Comparison of ENCODE assay signal across 22 mouse cellular contexts in the genomic region with DNA sequence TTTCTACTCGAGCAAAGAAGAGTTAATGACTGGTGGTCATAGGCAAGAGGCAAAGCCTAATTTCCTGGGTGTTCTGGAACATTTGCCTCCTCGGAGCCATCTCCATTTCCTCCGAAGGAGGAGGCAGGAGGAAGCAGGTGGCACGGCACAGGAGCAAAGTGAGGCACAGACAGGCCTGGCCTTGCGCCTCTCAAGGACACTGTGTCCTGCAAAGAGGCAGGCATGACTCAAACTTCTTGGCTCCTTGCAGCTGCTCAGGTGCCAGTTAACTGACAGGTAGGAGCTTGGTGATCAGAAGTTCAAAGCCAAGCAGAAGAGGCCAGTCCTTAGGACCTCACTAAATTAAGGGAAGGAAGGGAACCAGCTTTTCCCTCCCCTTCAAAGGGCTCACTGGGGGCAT. TPM values are rescaled to one million over a fixed set of nuclear protein-coding genes. Genes with fewer than 3 reads are reported as not detected.
DNase-seq lines count a peak whose midpoint lies in the region; ATAC-seq and TF ChIP-seq lines count a peak whose summit lies in the region.
"Had no signal": no experiment of that assay in that cellular context is flagged by ENCODE, and none has a peak within 500 bp of the region (broad histone marks: within the 10 kb centered on the region; RNA-seq: fewer than 3 reads in every experiment).

No protein-coding gene starts in this region.

- no peak for TF ChIP-seq EP300 in stomach, postnatal 0 days (optimal IDR thresholded peaks at IDR 0.05)

- 67% methylated on average over 5 of the region's 5 CpGs for WGBS in embryonic facial prominence, embryonic 15.5 days
- 80% methylated on average over 5 of the region's 5 CpGs for WGBS in embryonic facial prominence, embryonic 10.5 days
- WGBS in kidney, postnatal 0 days, result 47% methylated on average over 5 of the region's 5 CpGs
- WGBS in kidney, embryonic 16.5 days, result 46% methylated on average over 5 of the region's 5 CpGs
- 40% methylated on average over 5 of the region's 5 CpGs for WGBS in stomach, postnatal 0 days

- TF ChIP-seq CTCF in kidney, postnatal 0 days (IDR thresholded peaks at IDR 0.05; ENCODE audit: low read depth), result no peak
- TF ChIP-seq CTCF in stomach, postnatal 0 days (IDR thresholded peaks at IDR 0.05; ENCODE audit: low read depth), result no peak
- no peak for TF ChIP-seq CTCF in layer of hippocampus, adult 2 months (conservative IDR thresholded peaks at IDR 0.05)

- no peak overlapping the region for H3K4me3 ChIP-seq in embryonic facial prominence, embryonic 15.5 days (replicated peaks)
- H3K4me3 ChIP-seq in embryonic facial prominence, embryonic 10.5 days, result no peak overlapping the region
- H3K4me3 ChIP-seq in kidney, postnatal 0 days (replicated peaks; ENCODE audit: low read depth, low read length), result no peak overlapping the region
- no peak overlapping the region for H3K4me3 ChIP-seq in kidney, embryonic 16.5 days (ENCODE audit: low read length)
- H3K4me3 ChIP-seq in stomach, postnatal 0 days (ENCODE audit: low read depth, low read length), result no peak overlapping the region
- H3K4me3 ChIP-seq in layer of hippocampus, adult 2 months, result no peak overlapping the region
- H3K4me3 ChIP-seq: embryonic facial prominence, embryonic 12.5 days; forebrain, embryonic 12.5 days; heart, adult 2 months; heart, embryonic 15.5 days; hindbrain, embryonic 10.5 days had no signal

- H3K9ac ChIP-seq in embryonic facial prominence, embryonic 15.5 days, result no peak overlapping the region
- H3K9ac ChIP-seq in kidney, postnatal 0 days (ENCODE audit: low read depth, low read length), result no peak overlapping the region
- no peak overlapping the region for H3K9ac ChIP-seq in kidney, embryonic 16.5 days (replicated peaks; ENCODE audit: low read length)
- no peak overlapping the region for H3K9ac ChIP-seq in stomach, postnatal 0 days (ENCODE audit: low read length)
- H3K9ac ChIP-seq: embryonic facial prominence, embryonic 12.5 days; forebrain, embryonic 12.5 days; heart, embryonic 15.5 days; hindbrain, embryonic 14.5 days had no signal

- H3K4me1 ChIP-seq in embryonic facial prominence, embryonic 15.5 days, result peaks cover 42% of the 10 kb centered on the region
- peaks cover 57% of the 10 kb centered on the region for H3K4me1 ChIP-seq in embryonic facial prominence, embryonic 10.5 days
- no peaks in the 10 kb centered on the region for H3K4me1 ChIP-seq in kidney, postnatal 0 days (replicated peaks; ENCODE audit: insufficient read depth, low read length)
- peaks cover 12% of the 10 kb centered on the region for H3K4me1 ChIP-seq in kidney, embryonic 16.5 days (ENCODE audit: insufficient read depth, low read length)
- H3K4me1 ChIP-seq in stomach, postnatal 0 days (replicated peaks; ENCODE audit: control insufficient read depth, insufficient read depth), result no peaks in the 10 kb centered on the region
- H3K4me1 ChIP-seq: forebrain, embryonic 12.5 days had no signal

- no peaks in the 10 kb centered on the region for H3K9me3 ChIP-seq in embryonic facial prominence, embryonic 15.5 days (replicated peaks)
- no peaks in the 10 kb centered on the region for H3K9me3 ChIP-seq in embryonic facial prominence, embryonic 10.5 days
- no peaks in the 10 kb centered on the region for H3K9me3 ChIP-seq in kidney, postnatal 0 days (replicated peaks; ENCODE audit: low read length)
- no peaks in the 10 kb centered on the region for H3K9me3 ChIP-seq in kidney, embryonic 16.5 days (ENCODE audit: low read length)
- no peaks in the 10 kb centered on the region for H3K9me3 ChIP-seq in stomach, postnatal 0 days (ENCODE audit: control insufficient read depth, low read length)
- H3K9me3 ChIP-seq: embryonic facial prominence, embryonic 12.5 days; forebrain, embryonic 12.5 days; heart, embryonic 15.5 days; hindbrain, embryonic 10.5 days had no signal

- no peaks in the 10 kb centered on the region for H3K36me3 ChIP-seq in embryonic facial prominence, embryonic 15.5 days
- H3K36me3 ChIP-seq in embryonic facial prominence, embryonic 10.5 days (replicated peaks), result no peaks in the 10 kb centered on the region
- no peaks in the 10 kb centered on the region for H3K36me3 ChIP-seq in kidney, postnatal 0 days (ENCODE audit: insufficient read depth, low read length)
- no peaks in the 10 kb centered on the region for H3K36me3 ChIP-seq in kidney, embryonic 16.5 days (ENCODE audit: insufficient read depth, low read length)
- no peaks in the 10 kb centered on the region for H3K36me3 ChIP-seq in stomach, postnatal 0 days (ENCODE audit: control insufficient read depth, insufficient read depth, low read length)
- H3K36me3 ChIP-seq: embryonic facial prominence, embryonic 12.5 days; forebrain, embryonic 12.5 days; heart, embryonic 15.5 days; hindbrain, embryonic 10.5 days had no signal

- DNase-seq in embryonic facial prominence, embryonic 10.5 days (ENCODE audit: low spot score), result no peak
- no peak for DNase-seq in kidney, postnatal 0 days (ENCODE audit: low spot score)
- DNase-seq in testis, postnatal 14 days (ENCODE audit: low spot score), result peak; percentile 15
- DNase-seq in testis, postnatal 10 days (ENCODE audit: low spot score), result no peak
- DNase-seq in stomach, postnatal 0 days (ENCODE audit: low spot score), result peak; percentile 41
- no peak for DNase-seq in layer of hippocampus, adult 2 months (ENCODE audit: low spot score in 2 of 2)
- DNase-seq: cerebellum, adult 11 months; cerebellum, adult 8-10 months; cerebellum, postnatal 14 days; embryo, embryonic 11 days; gastrocnemius, postnatal 10 days; heart, adult 2 months had no signal

- H3K27ac ChIP-seq in embryonic facial prominence, embryonic 15.5 days (replicated peaks), result peak overlapping the region; percentile 17; the same call in 1 of the 2 replicates
- no peak overlapping the region for H3K27ac ChIP-seq in embryonic facial prominence, embryonic 10.5 days (replicated peaks)
- H3K27ac ChIP-seq in kidney, postnatal 0 days, result 0 out of 2 replicates have a peak overlapping the region, but pooled peaks have one; percentile 54
- H3K27ac ChIP-seq in kidney, embryonic 16.5 days (ENCODE audit: low read length), result no peak overlapping the region
- H3K27ac ChIP-seq in stomach, postnatal 0 days (replicated peaks), result peak overlapping the region; percentile 49; the same call in 1 of the 2 replicates
- no peak overlapping the region for H3K27ac ChIP-seq in layer of hippocampus, adult 2 months
- H3K27ac ChIP-seq: embryonic facial prominence, embryonic 12.5 days; forebrain, embryonic 12.5 days; heart, adult 2 months; heart, embryonic 15.5 days; hindbrain, embryonic 10.5 days; hindbrain, embryonic 14.5 days had no signal

- ATAC-seq in embryonic facial prominence, embryonic 15.5 days (ENCODE audit: insufficient number of reproducible peaks, low FRiP score, low TSS enrichment, low read depth), result no peak
- ATAC-seq in kidney, postnatal 0 days (replicated peaks; ENCODE audit: low FRiP score, low read depth), result no peak
- ATAC-seq in kidney, embryonic 16.5 days (ENCODE audit: low FRiP score, low TSS enrichment), result no peak
- ATAC-seq in stomach, postnatal 0 days (ENCODE audit: low FRiP score, low TSS enrichment), result peak; percentile 53; the same call in 1 of the 2 replicates
- ATAC-seq: forebrain, embryonic 16.5 days had no signal

- H3K4me2 ChIP-seq in embryonic facial prominence, embryonic 15.5 days (replicated peaks), result no peak overlapping the region
- H3K4me2 ChIP-seq in kidney, postnatal 0 days (ENCODE audit: low read length), result no peak overlapping the region
- H3K4me2 ChIP-seq in kidney, embryonic 16.5 days (replicated peaks; ENCODE audit: low read depth, low read length), result no peak overlapping the region
- peak overlapping the region; percentile 45; the same call in 1 of the 2 replicates for H3K4me2 ChIP-seq in stomach, postnatal 0 days (replicated peaks; ENCODE audit: low read depth)
- H3K4me2 ChIP-seq: embryonic facial prominence, embryonic 12.5 days; forebrain, embryonic 12.5 days; heart, embryonic 11.5 days; heart, embryonic 15.5 days; hindbrain, embryonic 14.5 days had no signal

- H3K27me3 ChIP-seq in embryonic facial prominence, embryonic 15.5 days, result no peaks in the 10 kb centered on the region
- H3K27me3 ChIP-seq in embryonic facial prominence, embryonic 10.5 days (replicated peaks; ENCODE audit: low read depth, poor library complexity, severe bottlenecking), result peaks cover 5% of the 10 kb centered on the region; the same call in 1 of the 2 replicates
- no peaks in the 10 kb centered on the region for H3K27me3 ChIP-seq in kidney, postnatal 0 days (ENCODE audit: insufficient read depth, low read length)
- no peaks in the 10 kb centered on the region for H3K27me3 ChIP-seq in kidney, embryonic 16.5 days (ENCODE audit: insufficient read depth, low read length)
- no peaks in the 10 kb centered on the region for H3K27me3 ChIP-seq in stomach, postnatal 0 days (ENCODE audit: control insufficient read depth, insufficient read depth, low read length)
- H3K27me3 ChIP-seq: embryonic facial prominence, embryonic 12.5 days; forebrain, embryonic 12.5 days had no signal

RNA-seq across cellular contexts. Expression of a gene that starts 3.3 kb away (rescaled TPM):
- 4.4 and 4.7 TPM in 2 replicates for polyA plus RNA-seq in embryonic facial prominence, embryonic 15.5 days (2015; fragmentation: Nextera tagmentation; extraction: Ambion mirVana)
- 0.33 and 0.45 TPM in 2 replicates for polyA plus RNA-seq in embryonic facial prominence, embryonic 10.5 days (2016; fragmentation: Nextera tagmentation; extraction: Ambion mirVana)
- 14.7 and 15.9 TPM in 2 replicates for polyA plus RNA-seq in kidney, postnatal 0 days (2015; fragmentation: Nextera tagmentation; extraction: Ambion mirVana)
- 4.6 and 5.4 TPM in 2 replicates for polyA plus RNA-seq in kidney, embryonic 16.5 days (2015; fragmentation: Nextera tagmentation; extraction: Ambion mirVana)
- 10.5 and 10.6 TPM in 2 replicates for polyA plus RNA-seq in stomach, postnatal 0 days (2015; fragmentation: Nextera tagmentation; extraction: Ambion mirVana)
- total RNA-seq in layer of hippocampus, adult 2 months (2021), result under 1 TPM; 0.08 to 0.34 TPM
- total RNA-seq: common myeloid progenitor, adult 5-6 weeks had no signal
- polyA plus RNA-seq: forebrain, embryonic 16.5 days had no signal

Comparison
In these comparisons a context has a peak if more than half of its experiments do, and no peak if none do; other contexts are left out.
1. H3K27ac ChIP-seq: peak in embryonic facial prominence, embryonic 15.5 days (single experiment), kidney, postnatal 0 days (single experiment) and stomach, postnatal 0 days (single experiment); none in embryonic facial prominence, embryonic 10.5 days (single experiment), kidney, embryonic 16.5 days (single experiment) and layer of hippocampus, adult 2 months (single experiment).
2. DNase-seq: peak in testis, postnatal 14 days (single experiment) and stomach, postnatal 0 days (single experiment); none in embryonic facial prominence, embryonic 10.5 days (single experiment), kidney, postnatal 0 days (single experiment), testis, postnatal 10 days (single experiment) and layer of hippocampus, adult 2 months (0 of 2).